Mouse (Mus musculus): ENCODE results near the gene Pik3r3. TPM values are rescaled to one million over a fixed set of nuclear protein-coding genes. Genes with fewer than 3 reads are reported as not detected.

Pik3r3 gene
- total RNA-seq (2023; ENCODE audit: inconsistent age), result 1.4 to 2.6 TPM (median 1.9 TPM) in 4 replicates

DNA sequence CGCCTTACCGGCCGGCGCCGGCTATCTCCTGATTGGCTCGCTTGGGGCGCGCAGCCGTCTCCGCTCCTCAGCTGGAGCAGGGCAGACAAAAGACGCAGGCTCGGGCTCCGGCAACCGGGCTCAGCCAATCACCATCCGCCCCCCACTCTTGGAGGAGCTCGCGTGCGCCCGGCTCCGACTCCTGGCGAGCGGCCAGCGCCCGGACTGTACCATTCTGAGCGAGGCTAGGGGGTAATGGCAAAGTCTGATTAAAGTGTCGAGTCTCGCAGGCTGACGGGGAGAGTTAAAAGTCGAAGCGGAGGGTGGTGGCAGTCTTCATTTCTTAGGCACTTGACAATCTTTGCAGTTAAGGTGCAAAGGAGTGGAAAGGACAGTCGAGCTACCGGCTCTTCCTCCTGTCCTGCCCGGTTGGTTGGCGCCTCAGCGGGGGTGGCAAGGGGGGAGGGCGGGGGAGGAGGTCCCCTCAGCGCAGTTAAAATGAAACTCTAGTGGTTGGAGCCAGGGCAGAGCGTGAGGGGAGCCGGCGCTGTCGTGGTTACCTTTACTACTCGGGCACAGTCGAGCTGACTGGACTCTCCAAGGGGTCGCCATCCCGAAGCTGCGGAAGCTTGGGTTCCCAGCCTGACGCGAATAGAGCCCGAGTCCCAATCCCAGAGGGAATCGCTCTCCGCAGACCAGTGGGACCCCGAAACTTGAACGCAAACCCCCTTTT lies at the start of gene Pik3r3:
Pik3r3 (plus strand) TSS at position 479 of the 712 bp plus-strand sequence.

DNA sequence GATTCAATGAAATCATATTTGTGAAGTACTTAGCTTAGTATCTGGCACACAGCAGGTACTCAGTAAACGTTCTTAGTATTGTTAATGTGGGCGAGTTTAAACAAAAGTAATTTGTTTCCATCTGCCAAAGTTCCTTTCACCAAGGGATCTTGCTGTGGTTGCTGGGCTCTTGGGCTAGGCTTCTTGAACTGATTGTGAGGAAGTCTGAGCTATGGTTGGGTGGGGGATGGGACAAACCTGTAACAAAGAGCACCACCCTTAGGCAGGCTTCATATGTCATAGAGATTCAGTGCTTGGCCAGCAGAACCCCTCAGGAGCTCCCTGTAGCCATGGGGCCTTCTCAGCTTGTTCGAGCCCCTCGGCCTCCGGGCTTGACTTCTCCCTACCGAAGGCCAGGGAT lies 48.3 kb upstream of the Pik3r3 start, which contains the start of the genes 1700042G07Rik and Gm49337:
1700042G07Rik (plus strand) TSS at position 301 of the 400 bp plus-strand sequence.
Gm49337 (plus strand) TSS at position 313 of the 400 bp plus-strand sequence.

Other genes with a start within 250 kb of the Pik3r3 start
- 34.4 to 38.7 TPM (median 36.7 TPM) in 4 replicates for gene Faah, start 203.7 kb upstream of the Pik3r3 start, total RNA-seq (2023; ENCODE audit: inconsistent age)
- gene Nsun4, start 167.7 kb upstream of the Pik3r3 start, total RNA-seq (2023; ENCODE audit: inconsistent age), result 31.8 to 45.5 TPM (median 37.0 TPM) in 4 replicates
- gene Uqcrh, start 146.5 kb upstream of the Pik3r3 start, total RNA-seq (2023; ENCODE audit: inconsistent age), result 254 to 297 TPM (median 280 TPM) in 4 replicates
- 27.6 to 34.4 TPM (median 30.5 TPM) in 4 replicates for gene Lrrc41, start 146.3 kb upstream of the Pik3r3 start, total RNA-seq (2023; ENCODE audit: inconsistent age)
- 1.8 to 2.4 TPM (median 2.2 TPM) in 4 replicates for gene Rad54l, start 97.9 kb upstream of the Pik3r3 start, total RNA-seq (2023; ENCODE audit: inconsistent age)
- gene Pomgnt1, start 97.8 kb upstream of the Pik3r3 start, total RNA-seq (2023; ENCODE audit: inconsistent age), result 36.4 to 39.4 TPM (median 37.0 TPM) in 4 replicates
- gene Lurap1, start 70.3 kb upstream of the Pik3r3 start, total RNA-seq (2023; ENCODE audit: inconsistent age), result 3.0 to 7.8 TPM (median 3.6 TPM) in 4 replicates
- gene Tspan1, start 54.0 kb upstream of the Pik3r3 start, total RNA-seq (2023; ENCODE audit: inconsistent age), result not detected in 4 replicates
- gene 1700042G07Rik, start 48.2 kb upstream of the Pik3r3 start, total RNA-seq (2023; ENCODE audit: inconsistent age), result not detected in 4 replicates
- not detected in 4 replicates for gene Gm49337, start 48.2 kb upstream of the Pik3r3 start, total RNA-seq (2023; ENCODE audit: inconsistent age)
- gene Mast2, start 242.6 kb downstream of the Pik3r3 start, total RNA-seq (2023; ENCODE audit: inconsistent age), result 27.2 to 31.4 TPM (median 27.9 TPM) in 4 replicates

All from B cell, adult (primary cell).